Mouse (Mus musculus): Measurements from ENCODE around the gene Sc5d. TPM values are rescaled to one million over a fixed set of nuclear protein-coding genes. Genes with fewer than 3 reads are reported as not detected.

Gene Sc5d
- 10 to 100 TPM; 56.3 to 59.5 TPM for total RNA-seq (2021)
- long read RNA-seq, experiment 1, full-length matches to known transcripts, result 67 of 75 reads
- long read RNA-seq, experiment 1, partial matches to known transcripts, result 4 of 75 reads
- long read RNA-seq, experiment 1, other reads (novel, unspliced or antisense), result 4 of 75 reads
- long read RNA-seq, experiment 2, full-length matches to known transcripts, result 58 of 66 reads
- long read RNA-seq, experiment 2, partial matches to known transcripts, result 4 of 66 reads
- long read RNA-seq, experiment 2, other reads (novel, unspliced or antisense), result 4 of 66 reads

GRCm38 (mm10) chr9:42264145-42264544, at the start of gene Sc5d:
Gene Sc5d, minus strand, starts transcription at chr9:42264256.
- intact Hi-C loops (cut with DNase I), result loop anchor here (5.0 kb wide), 1 partner anchor 267 kb away; no protein-coding TSS in a partner anchor
- peak; percentile 95 for DNase-seq (ENCODE audit: low spot score in 2 of 2)

DNA sequence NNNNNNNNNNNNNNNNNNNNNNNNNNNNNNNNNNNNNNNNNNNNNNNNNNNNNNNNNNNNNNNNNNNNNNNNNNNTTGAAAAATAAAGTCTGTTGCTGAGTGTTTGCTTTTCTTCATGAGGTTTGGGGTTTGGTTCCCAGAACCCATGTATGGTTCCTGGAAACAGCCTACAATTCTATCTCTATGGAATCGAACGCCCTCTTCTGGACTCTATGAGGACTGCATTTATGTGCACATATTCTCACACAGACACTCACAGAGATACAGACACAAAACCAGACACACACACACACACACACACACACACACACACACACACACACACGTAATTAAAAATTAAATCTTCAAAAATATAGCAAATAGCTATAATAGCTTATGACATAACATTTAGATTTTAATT, 47.3 kb upstream of the Sc5d start:
- DNase-seq (ENCODE audit: low spot score in 2 of 2), result no peak

DNA sequence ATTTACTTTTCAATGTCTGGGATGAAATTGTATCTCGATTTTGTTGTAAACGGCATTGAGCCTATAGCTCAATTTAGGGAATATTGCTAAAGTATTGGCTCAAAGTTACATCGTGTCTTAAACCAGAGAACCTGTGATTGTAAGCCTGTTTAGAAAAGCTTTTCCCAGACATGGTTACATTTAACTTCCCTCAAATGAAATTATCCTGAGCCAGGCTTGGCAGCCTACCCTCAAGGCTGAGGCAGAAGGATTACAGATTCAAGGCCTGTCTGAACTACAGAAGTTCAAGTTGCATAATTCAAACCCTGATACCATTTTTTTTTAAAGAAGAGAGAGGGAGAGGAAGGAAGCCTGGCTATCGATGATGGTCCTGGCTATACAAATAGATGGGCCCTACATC, 39.8 kb upstream of the Sc5d start:
- DNase-seq (ENCODE audit: low spot score in 2 of 2), result no peak
- intact Hi-C loops (cut with DNase I), result no loop called here

More for the DNA sequence above, 47.3 kb upstream of the Sc5d start:
- intact Hi-C loops (cut with DNase I), result no loop called here

GRCm38 (mm10) chr9:42301082-42301633, 37.1 kb upstream of the Sc5d start:
- DNase-seq (ENCODE audit: low spot score in 2 of 2), result no peak
- intact Hi-C loops (cut with DNase I), result no loop called here

GRCm38 (mm10) chr9:42296297-42296922, 32.4 kb upstream of the Sc5d start:
- no peak for DNase-seq (ENCODE audit: low spot score in 2 of 2)
- intact Hi-C loops (cut with DNase I), result no loop called here

- intact Hi-C loops (cut with DNase I), result no loop called here
- no peak for DNase-seq (ENCODE audit: low spot score in 2 of 2)
Measured at GRCm38 (mm10) chr9:42294131-42294530, 30.1 kb upstream of the Sc5d start.

DNA sequence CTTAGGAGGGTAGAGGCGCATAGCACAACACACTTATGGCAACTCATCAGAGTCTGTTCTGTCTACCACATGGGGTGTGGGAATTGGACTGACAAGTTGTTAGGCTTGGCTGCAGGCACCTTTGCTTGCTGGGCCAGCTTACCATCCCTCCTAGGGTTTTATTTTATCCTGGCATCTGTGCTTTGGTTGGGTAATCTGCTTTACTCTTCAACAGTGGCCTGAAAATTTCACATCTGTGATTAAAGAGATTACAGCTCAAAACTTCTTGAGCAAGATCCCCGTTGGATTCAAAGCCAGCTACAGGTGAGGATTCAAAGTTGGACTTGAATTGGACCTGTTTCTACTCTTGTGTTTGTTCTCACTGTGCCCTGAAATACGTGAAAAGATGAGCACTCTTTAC, 29.5 kb upstream of the Sc5d start:
- intact Hi-C loops (cut with DNase I), result no loop called here
- DNase-seq (ENCODE audit: low spot score in 2 of 2), result no peak

DNA sequence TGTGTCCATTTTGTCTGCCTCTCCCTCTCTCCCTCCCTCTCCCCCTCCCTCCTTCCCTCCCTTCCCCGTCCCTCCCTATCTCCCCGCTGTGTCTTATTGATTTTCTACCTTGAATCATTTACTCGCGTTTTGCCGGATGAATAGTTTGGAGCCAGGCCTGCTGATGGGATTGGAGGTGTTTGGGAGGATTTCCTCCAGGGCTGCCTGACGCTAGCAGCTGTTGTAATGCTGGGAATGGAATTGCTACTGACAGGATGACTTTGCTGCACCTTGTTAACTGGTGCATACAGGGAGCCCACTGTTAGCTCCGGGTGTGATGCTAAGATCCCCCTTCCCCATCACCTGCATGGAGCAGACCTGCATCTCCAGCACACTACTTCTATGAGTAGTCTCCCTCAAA, 29.0 kb upstream of the Sc5d start:
- no peak for DNase-seq (ENCODE audit: low spot score in 2 of 2)
- intact Hi-C loops (cut with DNase I), result no loop called here

GRCm38 (mm10) chr9:42279676-42280075, 15.6 kb upstream of the Sc5d start:
- no peak for DNase-seq (ENCODE audit: low spot score in 2 of 2)
- intact Hi-C loops (cut with DNase I), result no loop called here

DNA sequence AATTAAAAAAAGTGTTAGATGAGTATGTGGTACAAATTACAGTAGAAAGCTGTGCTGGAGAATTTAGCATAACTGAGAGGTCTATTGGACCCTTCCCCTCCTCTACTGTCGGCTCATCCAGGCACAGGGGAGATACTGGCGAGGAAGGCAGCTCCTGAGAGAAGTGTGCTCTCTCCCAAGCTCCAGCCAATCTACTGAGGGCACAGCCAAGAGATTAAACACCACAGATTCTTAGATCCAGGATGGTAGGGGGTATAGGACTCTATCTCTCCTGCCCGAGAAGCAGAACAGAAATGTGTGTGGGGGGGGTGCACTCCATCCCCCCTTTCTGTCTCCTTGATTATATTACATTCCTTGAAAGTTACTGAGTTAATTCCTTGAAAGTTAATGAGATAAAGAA, 14.0 kb upstream of the Sc5d start:
- intact Hi-C loops (cut with DNase I), result no loop called here
- no peak for DNase-seq (ENCODE audit: low spot score in 2 of 2)

GRCm38 (mm10) chr9:42277606-42278005, 13.6 kb upstream of the Sc5d start:
- DNase-seq (ENCODE audit: low spot score in 2 of 2), result no peak
- intact Hi-C loops (cut with DNase I), result no loop called here

DNA sequence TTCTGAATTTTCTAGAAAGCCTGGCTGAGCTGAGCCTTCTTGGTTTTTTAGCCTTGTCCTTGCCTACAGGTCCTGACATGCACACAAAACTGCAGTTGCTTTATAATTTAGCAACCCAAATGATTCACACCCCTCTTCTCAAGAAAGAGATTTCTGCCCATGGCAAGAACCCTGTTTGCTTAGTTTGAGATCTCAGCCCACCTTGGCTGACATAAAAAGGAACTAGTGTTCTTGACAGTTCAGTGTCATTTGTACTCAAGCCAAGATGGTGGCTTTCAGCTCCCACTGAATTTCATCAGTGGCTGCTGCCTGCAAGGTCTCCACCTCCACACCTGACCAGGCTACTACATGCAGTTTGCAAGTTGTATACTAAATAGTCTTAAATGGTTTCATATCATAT, 13.1 kb upstream of the Sc5d start:
- intact Hi-C loops (cut with DNase I), result no loop called here
- no peak for DNase-seq (ENCODE audit: low spot score in 2 of 2)

- no peak for DNase-seq (ENCODE audit: low spot score in 2 of 2)
- intact Hi-C loops (cut with DNase I), result no loop called here
Measured at GRCm38 (mm10) chr9:42275761-42276145, 11.7 kb upstream of the Sc5d start.

DNA sequence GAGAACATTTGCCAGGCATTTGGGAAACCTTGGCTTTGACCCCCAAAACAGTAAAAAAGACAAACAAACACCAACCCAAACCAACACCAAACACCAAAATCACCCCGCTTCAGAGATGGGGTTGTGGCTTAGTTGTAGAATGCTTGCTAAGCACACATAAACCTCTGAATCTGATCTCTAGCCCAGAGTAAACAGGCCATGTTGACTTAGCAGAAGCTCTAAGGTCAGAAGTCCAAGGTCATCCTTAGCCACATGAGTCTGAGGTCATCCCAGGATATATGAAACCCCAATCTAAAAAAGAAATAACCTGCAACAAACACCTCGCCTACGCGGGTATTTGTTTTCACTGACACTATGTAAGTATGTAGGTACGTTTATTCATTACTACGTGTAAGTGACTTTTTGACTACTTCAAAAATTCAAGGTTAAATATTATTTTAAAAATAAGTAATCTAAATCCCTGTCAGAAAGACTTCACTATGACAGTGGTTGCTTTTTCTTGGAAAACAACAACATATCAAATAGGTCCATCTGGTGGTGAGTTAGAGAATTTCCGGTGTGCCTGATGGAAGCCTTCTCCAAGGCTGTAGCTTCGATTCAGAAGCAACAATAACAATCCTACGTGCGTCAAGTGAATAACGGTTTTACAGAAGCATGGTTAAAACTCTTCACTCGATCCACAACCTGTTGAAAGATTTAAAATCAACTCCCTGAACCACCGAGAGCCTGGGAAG, 11.1 kb upstream of the Sc5d start:
- peak; percentile 47 to 49 for DNase-seq (ENCODE audit: low spot score in 2 of 2)
- intact Hi-C loops (cut with DNase I), result no loop called here

DNA sequence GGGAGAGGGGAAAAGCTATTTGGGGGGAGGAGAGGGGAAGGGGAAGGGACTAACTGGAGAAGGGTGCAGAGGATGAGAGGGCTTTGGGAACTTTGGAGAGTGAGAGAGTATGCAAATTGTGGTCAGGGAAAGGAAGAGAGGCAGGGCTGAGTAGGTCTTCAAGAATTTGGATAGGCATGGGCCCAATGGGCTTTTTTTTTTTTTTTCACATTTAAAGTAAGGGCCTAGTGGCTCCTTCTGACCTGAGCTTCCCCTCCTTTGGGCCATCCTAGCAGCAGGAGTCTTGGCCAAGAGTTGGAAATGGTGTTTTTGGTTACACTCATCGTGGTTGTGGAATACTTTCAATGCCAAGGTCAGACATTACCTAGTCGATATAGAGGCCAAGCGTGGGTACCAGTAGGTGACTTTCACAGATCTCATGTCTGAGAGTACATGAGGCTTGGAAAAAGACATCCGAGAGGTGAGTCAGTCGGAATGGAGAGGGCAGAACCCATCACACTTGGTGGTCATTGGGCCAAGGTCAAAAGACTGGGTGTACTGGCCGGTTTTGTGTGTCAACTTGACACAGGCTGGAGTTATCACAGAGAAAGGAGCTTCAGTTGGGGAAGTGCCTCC, 9.7 kb upstream of the Sc5d start:
- no peak for DNase-seq (ENCODE audit: low spot score in 2 of 2)
- intact Hi-C loops (cut with DNase I), result no loop called here

DNA sequence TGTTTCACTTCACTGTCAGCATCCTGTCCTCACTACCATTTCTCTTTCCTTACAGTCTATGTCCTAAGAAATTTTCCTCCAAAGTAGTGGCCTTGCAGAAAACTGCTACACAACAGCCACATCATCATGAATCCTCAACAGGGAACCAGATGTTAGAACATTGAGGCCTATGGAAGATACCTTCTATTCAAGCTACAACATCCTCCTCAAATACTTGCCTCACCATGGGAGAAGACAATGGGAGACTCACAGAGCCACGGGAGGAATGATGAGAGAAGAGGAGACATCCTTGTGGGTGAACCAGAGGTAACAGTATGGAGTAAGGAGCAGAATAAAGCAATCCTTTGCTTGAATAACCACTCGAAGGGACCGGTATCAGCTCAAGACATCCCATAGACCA, 9.1 kb upstream of the Sc5d start:
- intact Hi-C loops (cut with DNase I), result no loop called here
- DNase-seq (ENCODE audit: low spot score in 2 of 2), result no peak

DNA sequence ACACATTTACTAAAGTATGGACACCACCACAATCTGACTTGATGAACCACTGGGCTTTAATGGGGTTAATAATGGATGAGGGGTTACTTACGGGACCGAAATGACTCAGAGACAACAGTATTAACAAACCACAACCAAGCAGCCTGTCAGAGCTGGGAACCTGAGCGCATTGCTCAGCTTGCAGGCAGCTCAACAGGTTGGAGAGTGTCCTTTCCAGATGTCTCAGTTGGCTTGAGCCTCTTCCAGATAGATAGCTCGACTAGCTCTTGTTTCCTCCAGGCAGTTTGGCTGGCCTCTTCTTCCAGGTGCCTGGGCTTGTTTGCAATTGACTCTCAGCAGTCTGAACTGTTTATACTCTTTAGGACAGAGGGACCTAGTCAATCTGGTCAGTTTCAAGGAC, 8.6 kb upstream of the Sc5d start:
- intact Hi-C loops (cut with DNase I), result no loop called here
- no peak for DNase-seq (ENCODE audit: low spot score in 2 of 2)

DNA sequence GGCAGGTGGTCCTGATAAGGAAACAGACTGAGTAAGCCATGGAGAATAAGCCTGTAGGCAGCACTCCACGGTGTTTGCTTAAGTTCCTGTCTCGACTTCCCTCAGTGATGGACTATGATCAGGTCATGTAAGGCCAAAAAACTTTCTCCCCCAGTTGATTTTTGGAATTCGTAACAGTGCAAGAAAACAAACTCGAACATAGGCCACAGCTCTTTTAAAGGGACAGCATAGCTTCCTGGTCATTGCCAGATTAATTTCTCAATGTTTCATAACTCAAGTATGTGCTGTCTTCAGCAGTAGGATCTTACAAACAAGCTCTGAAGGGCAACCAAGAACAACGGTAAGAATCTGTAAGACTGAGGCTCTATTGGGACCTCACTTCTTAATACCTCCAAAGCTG, 7.4 kb upstream of the Sc5d start:
- intact Hi-C loops (cut with DNase I), result no loop called here
- no peak for DNase-seq (ENCODE audit: low spot score in 2 of 2)

- DNase-seq (ENCODE audit: low spot score in 2 of 2), result no peak
- intact Hi-C loops (cut with DNase I), result no loop called here
Measured at GRCm38 (mm10) chr9:42270617-42271016, 6.6 kb upstream of the Sc5d start.

DNA sequence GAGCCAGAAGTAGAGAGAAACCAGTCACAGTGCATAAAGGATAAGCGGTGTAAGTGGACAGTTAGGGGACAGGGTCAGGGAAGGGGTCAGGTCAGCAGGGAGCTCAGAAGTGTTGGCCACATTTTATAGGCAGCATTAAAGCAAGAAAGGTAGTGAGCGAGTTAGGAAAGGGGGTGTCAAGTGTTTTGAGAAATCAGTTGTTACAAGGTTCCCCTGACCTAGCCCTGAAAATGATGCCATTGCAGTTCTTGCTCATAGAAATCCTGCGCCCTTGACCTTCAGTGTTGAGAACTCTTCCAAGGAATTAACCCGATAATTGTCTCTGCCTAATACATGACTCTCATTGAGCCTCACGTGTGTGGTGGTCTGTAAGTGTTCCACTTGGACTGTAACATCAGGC, 6.0 kb upstream of the Sc5d start:
- intact Hi-C loops (cut with DNase I), result no loop called here

More for the DNA sequence above, 6.0 kb upstream of the Sc5d start:
- DNase-seq (ENCODE audit: low spot score in 2 of 2), result no peak
